Mouse (Mus musculus) adrenal gland, adult (tissue): ENCODE results near the gene Furin.
"Not testable (repeated sequence)": the region's sequence is repeated elsewhere in the genome, so short reads cannot be mapped to it uniquely, and the experiment has no call there.

Source experiments
- DNase-seq, 2 experiments: peaks; one replicate each; pipeline ENCODE4 v3.0.0; 2022 to 2023; ENCODE audit warnings: low spot score in 1 of 2; ENCODE audit not compliant: inconsistent age in 2 of 2

The Furin gene

GRCm38 (mm10) chr7:80401860-80402641, 3.2 kb downstream of the Furin start:
- DNase-seq = peak; percentile 70 to 86

- DNase-seq = peak; percentile 63 to 87
These were observed 4.0 kb downstream of the Furin start for GRCm38 (mm10) chr7:80401041-80401859.

- peak in 1 of 2 experiments; percentile 70 for DNase-seq
These were observed 4.7 kb downstream of the Furin start for GRCm38 (mm10) chr7:80400571-80400970.

- DNase-seq = peak; percentile 84 to 93
These were observed 5.1 kb downstream of the Furin start for GRCm38 (mm10) chr7:80400099-80400498.

GRCm38 (mm10) chr7:80398654-80399444, 6.4 kb downstream of the Furin start:
- DNase-seq = peak in 1 of 2 experiments; percentile 67

- DNase-seq = no peak
These were observed 7.2 kb downstream of the Furin start for GRCm38 (mm10) chr7:80397986-80398385.

GRCm38 (mm10) chr7:80396427-80396826, 8.8 kb downstream of the Furin start:
- DNase-seq = not testable (repeated sequence)

- DNase-seq = no peak
These were observed 10.6 kb downstream of the Furin start for GRCm38 (mm10) chr7:80394600-80394999.

GRCm38 (mm10) chr7:80392119-80392518, 13.1 kb downstream of the Furin start:
- no peak for DNase-seq

GRCm38 (mm10) chr7:80387633-80388543, 17.3 kb downstream of the Furin start, which contains the start of gene Fes:
Fes (minus strand) TSS chr7:80387946.
- peak; percentile 70 to 83 for DNase-seq

GRCm38 (mm10) chr7:80387033-80387632, 18.1 kb downstream of the Furin start:
- peak; percentile 32 to 76 for DNase-seq

GRCm38 (mm10) chr7:80386235-80386930, 18.9 kb downstream of the Furin start:
- peak; percentile 88 to 96 for DNase-seq

- peak in 1 of 2 experiments; percentile 67 for DNase-seq
These were observed 22.3 kb downstream of the Furin start for GRCm38 (mm10) chr7:80382919-80383318.

GRCm38 (mm10) chr7:80379531-80379930, 25.7 kb downstream of the Furin start:
- peak; percentile 55 to 76 for DNase-seq

GRCm38 (mm10) chr7:80377471-80377870, 27.8 kb downstream of the Furin start:
- peak; percentile 68 to 93 for DNase-seq

- DNase-seq = peak in 1 of 2 experiments; percentile 50
These were observed 29.0 kb downstream of the Furin start for GRCm38 (mm10) chr7:80376192-80376591.

- peak; percentile 80 to 92 for DNase-seq
These were observed 29.7 kb downstream of the Furin start for GRCm38 (mm10) chr7:80375376-80376039.

GRCm38 (mm10) chr7:80374733-80375132, 30.5 kb downstream of the Furin start:
- DNase-seq = no peak
